Mouse (Mus musculus): ENCODE measurements at regions not wholly inside any gene's neighbourhood (a gene's known extent, or its start where the extent isn't known, plus 50 kb on each side); places are given as distances from the start of the nearest gene placed in this dataset.

GRCm38 (mm10) chr2:167746344-167746743, 56.7 kb upstream of the Tmem189 start:
- TF ChIP-seq CTCF (IDR thresholded peaks at IDR 0.05; ENCODE audit: low read depth) = no peak
- Histone ChIP-seq H3K9ac (ENCODE audit: low read depth, low read length) (no peak overlapping the region), H3K4me1 (replicated peaks; ENCODE audit: control insufficient read depth, insufficient read depth, low read length) (peaks cover 19% of the 10 kb centered on the region), H3K4me3 (ENCODE audit: low read depth, low read length) (no peak overlapping the region), H3K27me3 (replicated peaks; ENCODE audit: control insufficient read depth, insufficient read depth, low read length) (no peaks in the 10 kb centered on the region), H3K4me2 (replicated peaks; ENCODE audit: low read depth) (no peak overlapping the region), H3K9me3 (ENCODE audit: control insufficient read depth) (no peaks in the 10 kb centered on the region), H3K27ac (ENCODE audit: low read depth, low read length) (no peak overlapping the region), H3K36me3 (ENCODE audit: control insufficient read depth, insufficient read depth) (no peaks in the 10 kb centered on the region)
- WGBS = 87% methylated on average over 4 of the region's 4 CpGs
- no peak for ATAC-seq

GRCm38 (mm10) chr2:167745409-167745808, 55.8 kb upstream of the Tmem189 start:
- Histone ChIP-seq H3K9me3 (ENCODE audit: control insufficient read depth) (no peaks in the 10 kb centered on the region), H3K9ac (ENCODE audit: low read depth, low read length) (no peak overlapping the region), H3K4me2 (replicated peaks; ENCODE audit: low read depth) (no peak overlapping the region), H3K27me3 (replicated peaks; ENCODE audit: control insufficient read depth, insufficient read depth, low read length) (no peaks in the 10 kb centered on the region), H3K36me3 (ENCODE audit: control insufficient read depth, insufficient read depth) (no peaks in the 10 kb centered on the region), H3K4me1 (replicated peaks; ENCODE audit: control insufficient read depth, insufficient read depth, low read length) (peaks cover 19% of the 10 kb centered on the region), H3K4me3 (ENCODE audit: low read depth, low read length) (no peak overlapping the region), H3K27ac (ENCODE audit: low read depth, low read length) (no peak overlapping the region)
- no peak for ATAC-seq
- TF ChIP-seq CTCF (IDR thresholded peaks at IDR 0.05; ENCODE audit: low read depth) = no peak
- 79% methylated on average over 6 of the region's 6 CpGs for WGBS

- 69% methylated on average over 1 of the region's 1 CpGs for WGBS
- TF ChIP-seq CTCF (IDR thresholded peaks at IDR 0.05; ENCODE audit: low read depth) = no peak
- Histone ChIP-seq H3K36me3 (ENCODE audit: control insufficient read depth, insufficient read depth) (no peaks in the 10 kb centered on the region; the same call in 1 of the 2 replicates), H3K27me3 (replicated peaks; ENCODE audit: control insufficient read depth, insufficient read depth, low read length) (no peaks in the 10 kb centered on the region), H3K9ac (ENCODE audit: low read depth, low read length) (no peak overlapping the region), H3K27ac (ENCODE audit: low read depth, low read length) (no peak overlapping the region), H3K9me3 (ENCODE audit: control insufficient read depth) (no peaks in the 10 kb centered on the region), H3K4me3 (ENCODE audit: low read depth, low read length) (no peak overlapping the region), H3K4me2 (replicated peaks; ENCODE audit: low read depth) (no peak overlapping the region), H3K4me1 (replicated peaks; ENCODE audit: control insufficient read depth, insufficient read depth, low read length) (peaks cover 19% of the 10 kb centered on the region)
- no peak for ATAC-seq
These were observed 54.5 kb upstream of the Tmem189 start for GRCm38 (mm10) chr2:167744080-167744479.

- Histone ChIP-seq H3K27me3 (replicated peaks; ENCODE audit: control insufficient read depth, insufficient read depth, low read length) (no peaks in the 10 kb centered on the region), H3K9ac (ENCODE audit: low read depth, low read length) (no peak overlapping the region), H3K36me3 (ENCODE audit: control insufficient read depth, insufficient read depth) (no peaks in the 10 kb centered on the region; the same call in 1 of the 2 replicates), H3K4me3 (ENCODE audit: low read depth, low read length) (no peak overlapping the region), H3K4me1 (replicated peaks; ENCODE audit: control insufficient read depth, insufficient read depth, low read length) (peaks cover 13% of the 10 kb centered on the region; the same call in 1 of the 2 replicates), H3K27ac (ENCODE audit: low read depth, low read length) (no peak overlapping the region), H3K9me3 (ENCODE audit: control insufficient read depth) (no peaks in the 10 kb centered on the region), H3K4me2 (replicated peaks; ENCODE audit: low read depth) (no peak overlapping the region)
- no peak for ATAC-seq
- no peak for TF ChIP-seq CTCF (IDR thresholded peaks at IDR 0.05; ENCODE audit: low read depth)
- 68% methylated on average over 6 of the region's 6 CpGs for WGBS
These were observed 52.9 kb upstream of the Tmem189 start for GRCm38 (mm10) chr2:167742479-167742878.

GRCm38 (mm10) chr2:167740516-167741189, 51.0 kb upstream of the Tmem189 start:
- Histone ChIP-seq H3K36me3 (ENCODE audit: control insufficient read depth, insufficient read depth) (no peaks in the 10 kb centered on the region; the same call in 1 of the 2 replicates), H3K4me2 (replicated peaks; ENCODE audit: low read depth) (no peak overlapping the region), H3K9ac (ENCODE audit: low read depth, low read length) (no peak overlapping the region), H3K27me3 (replicated peaks; ENCODE audit: control insufficient read depth, insufficient read depth, low read length) (no peaks in the 10 kb centered on the region), H3K9me3 (ENCODE audit: control insufficient read depth) (no peaks in the 10 kb centered on the region), H3K4me3 (ENCODE audit: low read depth, low read length) (no peak overlapping the region), H3K4me1 (replicated peaks; ENCODE audit: control insufficient read depth, insufficient read depth, low read length) (0 out of 2 replicates have a peak, but pooled peaks cover 3% of the 10 kb centered on the region), H3K27ac (ENCODE audit: low read depth, low read length) (no peak overlapping the region)
- no peak for TF ChIP-seq CTCF (IDR thresholded peaks at IDR 0.05; ENCODE audit: low read depth)
- WGBS = 62% methylated on average over 6 of the region's 6 CpGs
- ATAC-seq = no peak
